ENCODE assay signal across 17 mouse cellular contexts in genomic region chr8:45469006-45469405, GRCm38 (mm10).
"Had no signal": no experiment of that assay in that cellular context is flagged by ENCODE, and none has a peak within 500 bp of the region (broad histone marks: within the 10 kb centered on the region; RNA-seq: fewer than 3 reads in every experiment).

No protein-coding gene starts in this region.

- H3K4me2 ChIP-seq: kidney, embryonic 15.5 days; limb, embryonic 12.5 days; liver, embryonic 12.5 days; liver, embryonic 15.5 days; lung, embryonic 15.5 days; midbrain, embryonic 13.5 days; neural tube, embryonic 12.5 days; neural tube, embryonic 15.5 days; stomach, embryonic 15.5 days had no signal

- H3K27me3 ChIP-seq: kidney, embryonic 15.5 days; limb, embryonic 12.5 days; liver, embryonic 12.5 days; liver, embryonic 15.5 days; lung, embryonic 15.5 days; megakaryocyte, embryonic 14.5 days; midbrain, embryonic 13.5 days; neural tube, embryonic 12.5 days; neural tube, embryonic 15.5 days; stomach, embryonic 15.5 days had no signal

- H3K27ac ChIP-seq: left cerebral cortex, adult 2 months; limb, embryonic 12.5 days; liver, embryonic 12.5 days; liver, embryonic 15.5 days; lung, embryonic 15.5 days; midbrain, embryonic 10.5 days; midbrain, embryonic 13.5 days; neural tube, embryonic 12.5 days; neural tube, embryonic 15.5 days; stomach, embryonic 15.5 days had no signal

- ATAC-seq: liver, embryonic 12.5 days; midbrain, embryonic 13.5 days had no signal

- H3K9ac ChIP-seq: kidney, embryonic 15.5 days; limb, embryonic 12.5 days; liver, embryonic 12.5 days; liver, embryonic 15.5 days; lung, embryonic 15.5 days; midbrain, embryonic 13.5 days; neural tube, embryonic 12.5 days; neural tube, embryonic 15.5 days; stomach, embryonic 15.5 days had no signal

- H3K4me3 ChIP-seq: kidney, embryonic 15.5 days; left cerebral cortex, adult 2 months; limb, embryonic 12.5 days; liver, embryonic 12.5 days; liver, embryonic 15.5 days; lung, embryonic 15.5 days; megakaryocyte, embryonic 14.5 days; midbrain, embryonic 10.5 days; midbrain, embryonic 13.5 days; neural tube, embryonic 12.5 days; neural tube, embryonic 15.5 days; stomach, embryonic 15.5 days had no signal

- H3K9me3 ChIP-seq: kidney, embryonic 15.5 days; limb, embryonic 12.5 days; liver, embryonic 12.5 days; liver, embryonic 15.5 days; lung, embryonic 15.5 days; midbrain, embryonic 10.5 days; neural tube, embryonic 12.5 days; neural tube, embryonic 15.5 days; stomach, embryonic 15.5 days had no signal

- H3K4me1 ChIP-seq: kidney, embryonic 15.5 days; limb, embryonic 12.5 days; liver, embryonic 12.5 days; liver, embryonic 15.5 days; lung, embryonic 15.5 days; megakaryocyte, embryonic 14.5 days; midbrain, embryonic 10.5 days; neural tube, embryonic 12.5 days; neural tube, embryonic 15.5 days; stomach, embryonic 15.5 days had no signal

- H3K36me3 ChIP-seq: kidney, embryonic 15.5 days; limb, embryonic 12.5 days; liver, embryonic 12.5 days; liver, embryonic 15.5 days; lung, embryonic 15.5 days; midbrain, embryonic 10.5 days; midbrain, embryonic 13.5 days; neural tube, embryonic 12.5 days; neural tube, embryonic 15.5 days; stomach, embryonic 15.5 days had no signal

- DNase-seq: layer of hippocampus, postnatal 36 days; liver; right cerebral cortex, postnatal 25 days; spleen, adult 18-20 months; thymus, postnatal 25 days had no signal
